Mouse (Mus musculus): ENCODE data around the gene Rufy4. TPM values are rescaled to one million over a fixed set of nuclear protein-coding genes. Genes with fewer than 3 reads are reported as not detected.

The Rufy4 gene
- polyA plus RNA-seq, 1 experiment: not detected

- no peak overlapping the region for H3K4me2 ChIP-seq (ENCODE audit: low read depth)
- no peak overlapping the region for H3ac ChIP-seq (ENCODE audit: control insufficient read depth, insufficient read length)
- H3K27me3 ChIP-seq (ENCODE audit: control insufficient read depth, insufficient read depth, insufficient read length): peaks cover 4% of the 10 kb centered on the region
- H3K36me3 ChIP-seq (ENCODE audit: control insufficient read depth, insufficient read depth): no peaks in the 10 kb centered on the region
- no peak overlapping the region for H3K4me3 ChIP-seq
- no peaks in the 10 kb centered on the region for H3K79me2 ChIP-seq (ENCODE audit: control insufficient read depth, insufficient read depth)
- TF ChIP-seq TCF12 (IDR thresholded peaks at IDR 0.05; ENCODE audit: insufficient read depth, poor library complexity, severe bottlenecking): no peak
- no peak for TF ChIP-seq E2F4 (IDR thresholded peaks at IDR 0.05; ENCODE audit: insufficient read depth)
- TF ChIP-seq CEBPB (IDR thresholded peaks at IDR 0.05; ENCODE audit: insufficient read depth, poor library complexity, severe bottlenecking): no peak
- TF ChIP-seq USF1 (IDR thresholded peaks at IDR 0.05; ENCODE audit: low read depth): no peak
- no peak for TF ChIP-seq MAX (IDR thresholded peaks at IDR 0.05; ENCODE audit: low read depth)
- TF ChIP-seq SRF (IDR thresholded peaks at IDR 0.05; ENCODE audit: control insufficient read depth, insufficient read length, low read depth): no peak
- TF ChIP-seq TCF3 (IDR thresholded peaks at IDR 0.05; ENCODE audit: insufficient read length, low read depth): no peak
- no peak for TF ChIP-seq MYOG (IDR thresholded peaks at IDR 0.05; ENCODE audit: control insufficient read depth in 1 of 3, insufficient read depth in 1 of 3, insufficient read length in 2 of 3, low read depth in 2 of 3)
- no peak for TF ChIP-seq REST (IDR thresholded peaks at IDR 0.05; ENCODE audit: insufficient read depth, insufficient read length)
- no peak for TF ChIP-seq MYOD1 (IDR thresholded peaks at IDR 0.05; ENCODE audit: control insufficient read depth in 1 of 3, insufficient read length in 2 of 3, low read depth in 2 of 3)
- no peak for TF ChIP-seq POLR2AphosphoS2 (IDR thresholded peaks at IDR 0.05; ENCODE audit: insufficient read length, low read depth)
- no peak for TF ChIP-seq POLR2A (IDR thresholded peaks at IDR 0.05; ENCODE audit: insufficient read length, low read depth)
Measured at GRCm38 (mm10) chr1:74181462-74181861, 56.1 kb downstream of the Rufy4 start.

GRCm38 (mm10) chr1:74183006-74183405 is 57.7 kb downstream of the Rufy4 start:
- no peaks in the 10 kb centered on the region for H3K36me3 ChIP-seq (ENCODE audit: control insufficient read depth, insufficient read depth)
- H3ac ChIP-seq (ENCODE audit: control insufficient read depth, insufficient read length): no peak overlapping the region
- TF ChIP-seq TCF12 (IDR thresholded peaks at IDR 0.05; ENCODE audit: insufficient read depth, poor library complexity, severe bottlenecking) (no peak), SRF (IDR thresholded peaks at IDR 0.05; ENCODE audit: control insufficient read depth, insufficient read length, low read depth) (no peak), CEBPB (IDR thresholded peaks at IDR 0.05; ENCODE audit: insufficient read depth, poor library complexity, severe bottlenecking) (no peak), MYOG (IDR thresholded peaks at IDR 0.05; ENCODE audit: control insufficient read depth in 1 of 3, insufficient read depth in 1 of 3, insufficient read length in 2 of 3, low read depth in 2 of 3) (no peak), MAX (IDR thresholded peaks at IDR 0.05; ENCODE audit: low read depth) (no peak), POLR2AphosphoS2 (IDR thresholded peaks at IDR 0.05; ENCODE audit: insufficient read length, low read depth) (no peak), USF1 (IDR thresholded peaks at IDR 0.05; ENCODE audit: low read depth) (no peak), MYOD1 (IDR thresholded peaks at IDR 0.05; ENCODE audit: control insufficient read depth in 1 of 3, insufficient read length in 2 of 3, low read depth in 2 of 3) (no peak)
- H3K4me3 ChIP-seq: no peak overlapping the region
- no peaks in the 10 kb centered on the region for H3K79me2 ChIP-seq (ENCODE audit: control insufficient read depth, insufficient read depth)
- no peak overlapping the region for H3K4me2 ChIP-seq (ENCODE audit: low read depth)
- H3K27me3 ChIP-seq (ENCODE audit: control insufficient read depth, insufficient read depth, insufficient read length): peaks cover 4% of the 10 kb centered on the region

DNA sequence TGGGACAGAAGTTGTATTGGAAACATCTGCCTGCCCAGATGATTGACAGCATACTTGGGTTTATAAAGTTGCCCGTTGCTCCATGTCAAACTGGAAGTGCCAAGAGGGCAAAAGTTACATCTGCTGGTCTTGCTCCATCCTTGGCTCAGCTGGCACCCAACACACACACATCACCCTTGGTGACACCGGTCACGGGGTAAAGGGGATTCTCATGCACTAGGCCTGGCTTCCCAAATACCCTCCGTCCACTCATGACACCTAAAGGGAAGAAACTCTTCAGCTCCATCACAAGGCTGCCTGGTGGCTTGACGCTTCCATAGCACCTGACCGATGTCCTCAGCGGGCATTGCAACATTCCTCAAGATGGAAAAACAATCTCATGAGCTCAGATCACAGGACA is 65.1 kb downstream of the Rufy4 start:
- no peaks in the 10 kb centered on the region for H3K79me2 ChIP-seq (ENCODE audit: control insufficient read depth, insufficient read depth)
- no peaks in the 10 kb centered on the region for H3K36me3 ChIP-seq (ENCODE audit: control insufficient read depth, insufficient read depth)
- TF ChIP-seq REST (IDR thresholded peaks at IDR 0.05; ENCODE audit: insufficient read depth, insufficient read length): no peak
- no peak for TF ChIP-seq POLR2AphosphoS2 (IDR thresholded peaks at IDR 0.05; ENCODE audit: insufficient read length, low read depth)
- TF ChIP-seq TCF3 (IDR thresholded peaks at IDR 0.05; ENCODE audit: insufficient read length, low read depth): no peak
- TF ChIP-seq SRF (IDR thresholded peaks at IDR 0.05; ENCODE audit: control insufficient read depth, insufficient read length, low read depth): no peak
- H3ac ChIP-seq (ENCODE audit: control insufficient read depth, insufficient read length): no peak overlapping the region
- no peak overlapping the region for H3K4me3 ChIP-seq
- no peak overlapping the region for H3K4me2 ChIP-seq (ENCODE audit: low read depth)
- H3K27me3 ChIP-seq (ENCODE audit: control insufficient read depth, insufficient read depth, insufficient read length): peaks cover 19% of the 10 kb centered on the region

DNA sequence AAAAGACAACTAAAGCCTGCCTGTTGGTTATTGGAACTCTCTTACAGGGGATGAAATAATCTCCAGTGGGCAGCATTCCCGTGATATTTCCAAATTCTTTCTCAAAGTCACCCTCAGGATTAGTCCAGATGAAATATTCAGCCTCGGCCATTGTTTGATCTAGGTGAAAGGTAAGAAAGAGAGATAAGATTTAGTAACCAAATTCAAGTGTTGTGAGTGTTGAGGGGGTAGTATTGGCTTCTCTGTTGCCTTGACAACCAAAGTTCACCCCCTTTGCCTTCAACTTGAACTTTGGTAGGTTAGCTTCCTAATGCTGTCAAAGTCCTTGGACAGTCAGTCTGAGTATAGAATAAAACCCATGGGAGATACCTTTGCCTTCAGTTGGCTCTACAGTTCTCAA is 67.4 kb downstream of the Rufy4 start:
- Histone ChIP-seq H3K79me2 (ENCODE audit: control insufficient read depth, insufficient read depth) (no peaks in the 10 kb centered on the region), H3K27me3 (ENCODE audit: control insufficient read depth, insufficient read depth, insufficient read length) (peaks cover 19% of the 10 kb centered on the region), H3K4me2 (ENCODE audit: low read depth) (no peak overlapping the region), H3K4me3 (no peak overlapping the region), H3ac (ENCODE audit: control insufficient read depth, insufficient read length) (no peak overlapping the region), H3K36me3 (ENCODE audit: control insufficient read depth, insufficient read depth) (no peaks in the 10 kb centered on the region)
- TF ChIP-seq TCF3 (IDR thresholded peaks at IDR 0.05; ENCODE audit: insufficient read length, low read depth) (no peak), POLR2A (IDR thresholded peaks at IDR 0.05; ENCODE audit: insufficient read length, low read depth) (no peak), TCF12 (IDR thresholded peaks at IDR 0.05; ENCODE audit: insufficient read depth, poor library complexity, severe bottlenecking) (no peak), E2F4 (IDR thresholded peaks at IDR 0.05; ENCODE audit: insufficient read depth) (no peak), CEBPB (IDR thresholded peaks at IDR 0.05; ENCODE audit: insufficient read depth, poor library complexity, severe bottlenecking) (no peak), SRF (IDR thresholded peaks at IDR 0.05; ENCODE audit: control insufficient read depth, insufficient read length, low read depth) (no peak)

DNA sequence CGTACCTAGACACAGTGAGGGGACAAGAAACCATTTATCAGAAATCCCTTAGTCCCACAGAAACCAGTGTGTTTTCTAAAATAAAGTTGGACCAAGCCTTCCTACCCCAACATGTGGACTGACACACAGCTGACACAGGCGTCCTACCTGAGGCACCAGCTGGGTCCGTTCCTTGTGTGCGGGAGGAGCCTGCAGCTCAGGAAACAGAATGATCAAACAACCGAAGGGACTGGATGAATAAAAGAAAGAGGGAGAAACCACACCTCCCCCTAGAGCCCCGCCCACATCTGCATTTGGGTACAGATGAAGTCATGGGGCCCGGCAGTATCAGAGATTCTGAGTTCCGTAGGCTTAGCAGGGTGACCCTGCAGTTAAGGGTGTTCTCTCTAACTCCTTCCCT is 69.1 kb downstream of the Rufy4 start, which contains the start of gene Cxcr1:
TSS of gene Cxcr1 (minus strand) at position 187 of the 400 bp plus-strand sequence.
- H3K27me3 ChIP-seq (ENCODE audit: control insufficient read depth, insufficient read depth, insufficient read length): peaks cover 12% of the 10 kb centered on the region
- no peaks in the 10 kb centered on the region for H3K79me2 ChIP-seq (ENCODE audit: control insufficient read depth, insufficient read depth)
- no peak within 1 kb of the TSS for H3K4me3 ChIP-seq
- TF ChIP-seq MAX (IDR thresholded peaks at IDR 0.05; ENCODE audit: low read depth) (no peak), E2F4 (IDR thresholded peaks at IDR 0.05; ENCODE audit: insufficient read depth) (no peak), POLR2AphosphoS2 (IDR thresholded peaks at IDR 0.05; ENCODE audit: insufficient read length, low read depth) (no peak), TCF12 (IDR thresholded peaks at IDR 0.05; ENCODE audit: insufficient read depth, poor library complexity, severe bottlenecking) (no peak), REST (IDR thresholded peaks at IDR 0.05; ENCODE audit: insufficient read depth, insufficient read length) (no peak), MYOG (IDR thresholded peaks at IDR 0.05; ENCODE audit: control insufficient read depth in 1 of 3, insufficient read depth in 1 of 3, insufficient read length in 2 of 3, low read depth in 2 of 3) (no peak), SRF (IDR thresholded peaks at IDR 0.05; ENCODE audit: control insufficient read depth, insufficient read length, low read depth) (no peak), MYOD1 (IDR thresholded peaks at IDR 0.05; ENCODE audit: control insufficient read depth in 1 of 3, insufficient read length in 2 of 3, low read depth in 2 of 3) (no peak), TCF3 (IDR thresholded peaks at IDR 0.05; ENCODE audit: insufficient read length, low read depth) (no peak), CEBPB (IDR thresholded peaks at IDR 0.05; ENCODE audit: insufficient read depth, poor library complexity, severe bottlenecking) (no peak), USF1 (IDR thresholded peaks at IDR 0.05; ENCODE audit: low read depth) (no peak)
- no peak within 1 kb of the TSS for H3ac ChIP-seq (ENCODE audit: control insufficient read depth, insufficient read length)
- no peak within 1 kb of the TSS for H3K4me2 ChIP-seq (ENCODE audit: low read depth)
- no peaks in the 10 kb centered on the region for H3K36me3 ChIP-seq (ENCODE audit: control insufficient read depth, insufficient read depth)
